Mouse (Mus musculus): Measurements from ENCODE around the gene Spg7.

- TF ChIP-seq CTCF (IDR thresholded peaks at IDR 0.05) (peak; percentile 24; the same call in 1 of the 2 replicates), EP300 (IDR thresholded peaks at IDR 0.05) (no peak)
These were observed 38.5 kb downstream of the Spg7 start for GRCm38 (mm10) chr8:123101244-123101643.
